Mouse (Mus musculus) left cerebral cortex, adult 11 months (tissue): Measurements from ENCODE around the gene Hcrt.
A peak's percentile ranks its signal among the peaks of the same experiment; 100 is the strongest.

Experiments
- DNase-seq: peaks from one replicate; pipeline ENCODE4 v3.0.0; 2022; ENCODE audit warnings: low spot score

Gene Hcrt

GRCm38 (mm10) chr11:100711783-100712615 is 50.7 kb downstream of the Hcrt start, which contains the start of gene Kat2a:
Kat2a (minus strand) TSS chr11:100712465.
- peak; percentile 70 for DNase-seq
